19 mouse cellular contexts compared by ENCODE assay signal in the genomic region with DNA sequence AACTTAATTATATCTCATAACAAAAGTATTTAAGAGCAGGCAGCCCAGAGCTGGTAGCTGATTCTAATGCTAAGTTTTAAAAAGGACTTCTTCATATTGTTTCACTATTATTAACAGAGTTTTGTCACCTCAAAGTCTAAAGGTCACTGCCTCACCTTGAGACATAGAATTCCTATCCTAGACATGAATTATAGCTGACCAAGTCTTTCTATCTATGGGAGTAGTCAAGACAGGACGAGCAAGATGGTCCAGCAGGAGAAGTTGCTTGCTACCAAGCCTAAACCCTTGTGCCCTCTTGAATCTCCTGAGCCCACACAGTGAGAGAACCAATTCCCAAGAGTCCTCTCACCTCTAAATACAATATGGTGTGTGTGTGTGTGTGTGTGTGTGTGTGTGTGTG. TPM values are rescaled to one million over a fixed set of nuclear protein-coding genes. Genes with fewer than 3 reads are reported as not detected.
ATAC-seq lines count a peak whose summit lies in the region.
"Had no signal": no experiment of that assay in that cellular context is flagged by ENCODE, and none has a peak within 500 bp of the region (broad histone marks: within the 10 kb centered on the region; RNA-seq: fewer than 3 reads in every experiment).

No protein-coding gene starts in this region.

- no peak overlapping the region for H3K9ac ChIP-seq in intestine, embryonic 16.5 days (ENCODE audit: low read depth, low read length)
- H3K9ac ChIP-seq in forebrain, embryonic 13.5 days: no peak overlapping the region
- H3K9ac ChIP-seq: embryonic facial prominence, embryonic 13.5 days; embryonic facial prominence, embryonic 15.5 days had no signal

- peaks cover 40% of the 10 kb centered on the region for H3K36me3 ChIP-seq in megakaryocyte, embryonic 14.5 days (replicated peaks; ENCODE audit: low read length)
- no peaks in the 10 kb centered on the region for H3K36me3 ChIP-seq in intestine, embryonic 16.5 days (ENCODE audit: control insufficient read depth, insufficient read depth, low read length)
- H3K36me3 ChIP-seq in macrophage (ENCODE audit: inconsistent target): no peaks in the 10 kb centered on the region
- peaks cover 5% of the 10 kb centered on the region; the same call in 1 of the 2 replicates for H3K36me3 ChIP-seq in forebrain, embryonic 13.5 days (ENCODE audit: poor library complexity, severe bottlenecking)
- H3K36me3 ChIP-seq: embryonic facial prominence, embryonic 13.5 days; embryonic facial prominence, embryonic 15.5 days; G1E had no signal

- H3K4me1 ChIP-seq in megakaryocyte, embryonic 14.5 days: peaks cover 74% of the 10 kb centered on the region
- no peaks in the 10 kb centered on the region for H3K4me1 ChIP-seq in intestine, embryonic 16.5 days (ENCODE audit: control insufficient read depth, insufficient read depth, low read length)
- H3K4me1 ChIP-seq in forebrain, embryonic 13.5 days: peaks cover 7% of the 10 kb centered on the region; the same call in 1 of the 2 replicates
- H3K4me1 ChIP-seq: embryonic facial prominence, embryonic 13.5 days; embryonic facial prominence, embryonic 15.5 days had no signal

- H3K27ac ChIP-seq in intestine, embryonic 16.5 days (ENCODE audit: low read length): no peak overlapping the region
- peak overlapping the region; percentile 77 for H3K27ac ChIP-seq in macrophage
- no peak overlapping the region for H3K27ac ChIP-seq in forebrain, embryonic 13.5 days
- H3K27ac ChIP-seq: embryonic facial prominence, embryonic 13.5 days; embryonic facial prominence, embryonic 15.5 days had no signal

- 61% methylated on average over 1 of the region's 1 CpGs for WGBS in intestine, embryonic 16.5 days
- 85% methylated on average over 1 of the region's 1 CpGs for WGBS in macrophage (ENCODE audit: missing documents)
- WGBS in forebrain, embryonic 13.5 days: 78% methylated on average over 1 of the region's 1 CpGs

- no peaks in the 10 kb centered on the region for H3K27me3 ChIP-seq in megakaryocyte, embryonic 14.5 days (replicated peaks)
- no peaks in the 10 kb centered on the region for H3K27me3 ChIP-seq in intestine, embryonic 16.5 days (replicated peaks; ENCODE audit: control insufficient read depth, insufficient read depth, low read length)
- peaks cover 14% of the 10 kb centered on the region; the same call in 1 of the 2 replicates for H3K27me3 ChIP-seq in forebrain, embryonic 13.5 days
- H3K27me3 ChIP-seq: CH12.LX; embryonic facial prominence, embryonic 13.5 days; embryonic facial prominence, embryonic 15.5 days; Patski had no signal

- no peaks in the 10 kb centered on the region for H3K79me2 ChIP-seq in macrophage (ENCODE audit: inconsistent target)

- peaks cover 18% of the 10 kb centered on the region for H3K9me3 ChIP-seq in megakaryocyte, embryonic 14.5 days
- H3K9me3 ChIP-seq in intestine, embryonic 16.5 days (ENCODE audit: control insufficient read depth, low read length): peaks cover 3% of the 10 kb centered on the region; the same call in 1 of the 2 replicates
- H3K9me3 ChIP-seq in forebrain, embryonic 13.5 days (replicated peaks): no peaks in the 10 kb centered on the region
- H3K9me3 ChIP-seq: embryonic facial prominence, embryonic 15.5 days had no signal

- no peak overlapping the region for H3K4me2 ChIP-seq in intestine, embryonic 16.5 days (ENCODE audit: low read depth, low read length)
- no peak overlapping the region for H3K4me2 ChIP-seq in forebrain, embryonic 13.5 days
- H3K4me2 ChIP-seq: embryonic facial prominence, embryonic 13.5 days; embryonic facial prominence, embryonic 15.5 days had no signal

- H3K4me3 ChIP-seq in megakaryocyte, embryonic 14.5 days (replicated peaks): peak overlapping the region; percentile 68
- H3K4me3 ChIP-seq in intestine, embryonic 16.5 days (ENCODE audit: low read length): no peak overlapping the region
- H3K4me3 ChIP-seq in macrophage (ENCODE audit: inconsistent target): no peak overlapping the region
- no peak overlapping the region for H3K4me3 ChIP-seq in forebrain, embryonic 13.5 days
- H3K4me3 ChIP-seq: embryonic facial prominence, embryonic 13.5 days; embryonic facial prominence, embryonic 15.5 days had no signal

- ATAC-seq in megakaryocyte, adult 5-6 weeks (ENCODE audit: poor library complexity, severe bottlenecking): no peak
- peak; percentile 49; the same call in 1 of the 2 replicates for ATAC-seq in intestine, embryonic 16.5 days
- ATAC-seq in forebrain, embryonic 13.5 days: no peak
- ATAC-seq in erythroblast, adult 5-6 weeks (replicated peaks; ENCODE audit: low FRiP score, poor library complexity, severe bottlenecking): no peak
- ATAC-seq: activated CD4-positive, CD25-positive, alpha-beta regulatory T cell, adult 4 months; CD4-positive, CD25-positive, alpha-beta regulatory T cell, adult 4 months; forebrain, embryonic 14.5 days; forebrain, embryonic 16.5 days; Patski had no signal

RNA-seq across cellular contexts. Expression of a gene that starts 28.3 kb away (rescaled TPM):
- 68.4 and 75.9 TPM in 2 replicates for polyA plus RNA-seq in megakaryocyte, embryonic 14.5 days (2012; ENCODE audit: insufficient read depth, low replicate concordance)
- total RNA-seq in megakaryocyte, adult 5-6 weeks (2015): not detected in 2 replicates
- total RNA-seq in megakaryocyte, adult 5-6 weeks (2017): not detected in 2 replicates
- polyA plus RNA-seq in intestine, embryonic 16.5 days (2015; fragmentation: Nextera tagmentation; extraction: Ambion mirVana): 0.07 and 0.09 TPM in 2 replicates
- total RNA-seq in macrophage (2018; cell fraction: chromatin; rRNA removed): under 1 TPM in 1 of 26 experiments, not detected in 25; 0.46 TPM
- under 1 TPM in 17 of 26 experiments, not detected in 9; 0.07 to 0.52 (median 0.19) TPM for total RNA-seq in macrophage (2018; cell fraction: cytosol; rRNA removed)
- total RNA-seq in macrophage (2018; cell fraction: nucleus; rRNA removed): not detected
- 0.16 to 0.96 TPM in 2 of 3 replicates, not detected in the other for polyA plus RNA-seq in macrophage (2018)
- 18.7 and 29.4 TPM in 2 replicates for polyA plus RNA-seq in forebrain, embryonic 13.5 days (2015; fragmentation: Nextera tagmentation; extraction: Ambion mirVana)
- 1.0 TPM in 1 of 2 replicates, not detected in the other for total RNA-seq in erythroblast, adult 5-6 weeks (2015; ENCODE audit: low replicate concordance)
- not detected in 2 replicates for total RNA-seq in erythroblast, adult 5-6 weeks (2017; ENCODE audit: low replicate concordance)
- total RNA-seq: adrenal gland, adult 18-20 months; adrenal gland, adult 8-10 months; adrenal gland, postnatal 14 days; adrenal gland, postnatal 36 days; CH12.LX had no signal
- polyA plus RNA-seq: activated CD4-positive, CD25-positive, alpha-beta regulatory T cell, adult 4 months; CD4-positive, CD25-positive, alpha-beta regulatory T cell, adult 4 months; G1E had no signal

Comparison
In these comparisons a context has a peak if more than half of its experiments do, and no peak if none do; other contexts are left out.
1. RNA of a gene that starts 28.3 kb away (polyA plus RNA-seq): 68.4 to 75.9 TPM in megakaryocyte, embryonic 14.5 days and 18.7 to 29.4 TPM in forebrain, embryonic 13.5 days; 0.16 to 0.96 TPM in macrophage and 0.07 to 0.09 TPM in intestine, embryonic 16.5 days; every median in the first group is over 10 times any median in the second.